17 mouse cellular contexts compared by ENCODE assay signal in the genomic region with DNA sequence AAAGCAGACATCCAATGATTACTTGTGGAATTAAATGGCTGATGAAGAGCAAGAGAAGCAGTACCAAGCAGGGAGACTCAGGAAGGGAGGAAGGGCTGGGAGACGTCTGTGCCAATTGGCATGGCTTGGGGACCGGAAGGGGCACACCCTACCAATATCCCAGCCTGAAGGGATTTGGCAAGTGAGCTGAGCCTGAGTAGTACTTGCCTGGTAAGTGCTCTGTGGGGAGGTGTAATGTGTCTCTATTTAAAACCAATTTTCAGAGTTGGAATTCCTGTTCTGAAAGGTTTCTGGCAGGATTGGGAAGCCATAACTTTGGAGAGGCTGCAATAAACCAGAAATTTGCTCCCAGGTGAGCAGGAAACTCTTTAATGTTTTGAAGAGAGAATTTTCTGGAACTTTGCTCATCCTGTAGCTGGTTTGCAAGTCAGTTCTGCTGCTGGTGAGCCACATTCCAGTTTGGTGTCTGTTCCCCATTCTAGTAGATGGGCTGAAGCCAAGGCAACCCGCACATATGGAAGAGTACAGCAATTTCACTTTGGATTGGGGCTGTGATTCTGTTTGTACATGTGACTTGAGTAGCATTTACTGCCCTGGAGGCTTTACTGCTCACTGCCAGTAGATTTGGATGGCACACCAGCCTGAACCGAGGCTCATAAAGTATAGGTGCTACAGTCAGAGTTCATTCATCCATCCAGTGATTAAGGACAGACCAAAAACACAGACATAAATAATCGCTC. TPM values are rescaled to one million over a fixed set of nuclear protein-coding genes. Genes with fewer than 3 reads are reported as not detected.
"Had no signal": no experiment of that assay in that cellular context is flagged by ENCODE, and none has a peak within 500 bp of the region (broad histone marks: within the 10 kb centered on the region; RNA-seq: fewer than 3 reads in every experiment).

No protein-coding gene starts in this region.

- H3K27me3 ChIP-seq: liver, embryonic 12.5 days; lung, embryonic 15.5 days; midbrain, embryonic 13.5 days; neural tube, embryonic 12.5 days had no signal

- H3K36me3 ChIP-seq: liver, embryonic 12.5 days; lung, embryonic 15.5 days; midbrain, embryonic 13.5 days; neural tube, embryonic 12.5 days had no signal

- ATAC-seq: intestine, postnatal 0 days; liver, embryonic 12.5 days; midbrain, embryonic 13.5 days had no signal

- H3K27ac ChIP-seq: kidney, postnatal 0 days; liver, embryonic 12.5 days; lung, embryonic 15.5 days; midbrain, embryonic 13.5 days; neural tube, embryonic 12.5 days had no signal

- H3K9ac ChIP-seq: liver, embryonic 12.5 days; lung, embryonic 15.5 days; midbrain, embryonic 13.5 days; neural tube, embryonic 12.5 days had no signal

- H3K4me2 ChIP-seq: liver, embryonic 12.5 days; lung, embryonic 15.5 days; midbrain, embryonic 13.5 days; neural tube, embryonic 12.5 days had no signal

- H3K9me3 ChIP-seq: liver, embryonic 12.5 days; lung, embryonic 15.5 days; midbrain, embryonic 13.5 days; neural tube, embryonic 12.5 days had no signal

- H3K4me3 ChIP-seq: liver, embryonic 12.5 days; lung, embryonic 15.5 days; midbrain, embryonic 13.5 days; neural tube, embryonic 12.5 days had no signal

- H3K4me1 ChIP-seq: liver, embryonic 12.5 days; lung, embryonic 15.5 days; midbrain, embryonic 13.5 days; neural tube, embryonic 12.5 days had no signal

- DNase-seq: kidney, adult 8-10 months; kidney, postnatal 36 days; layer of hippocampus, adult 9-11 months; layer of hippocampus, postnatal 36 days; lung, postnatal 14 days; spleen, adult 18-20 months; thymus, adult 2 months; thymus, postnatal 25 days had no signal

RNA-seq across cellular contexts. Expression of a gene that starts 32.0 kb away (rescaled TPM):
- total RNA-seq: megakaryocyte progenitor cell, adult 5-6 weeks; monocyte, adult 5-6 weeks; neutrophil, adult 5-6 weeks had no signal
